Mouse (Mus musculus): ENCODE data around the gene Shank2.

The Shank2 gene

GRCm38 (mm10) chr7:144001628-144002027 is at the start of gene Shank2:
Gene Shank2, plus strand, starts transcription at chr7:144001928.
- no peak for DNase-seq (ENCODE audit: low spot score)

- DNase-seq (ENCODE audit: low spot score) = no peak
Measured at GRCm38 (mm10) chr7:143952130-143952529, 49.6 kb upstream of the Shank2 start.

GRCm38 (mm10) chr7:143956575-143957295 is 45.0 kb upstream of the Shank2 start:
- no peak for DNase-seq (ENCODE audit: low spot score)

GRCm38 (mm10) chr7:143958030-143958565 is 43.6 kb upstream of the Shank2 start:
- DNase-seq (ENCODE audit: low spot score) = no peak

GRCm38 (mm10) chr7:143963813-143964212 is 37.9 kb upstream of the Shank2 start:
- no peak for DNase-seq (ENCODE audit: low spot score)

GRCm38 (mm10) chr7:143966621-143967020 is 35.1 kb upstream of the Shank2 start:
- DNase-seq (ENCODE audit: low spot score) = no peak

GRCm38 (mm10) chr7:143977491-143977830 is 24.3 kb upstream of the Shank2 start:
- no peak for DNase-seq (ENCODE audit: low spot score)

GRCm38 (mm10) chr7:143977831-143978682 is 23.7 kb upstream of the Shank2 start:
- DNase-seq (ENCODE audit: low spot score) = no peak

- peak; percentile 6 for DNase-seq (ENCODE audit: low spot score)
Measured at GRCm38 (mm10) chr7:143978741-143979371, 22.9 kb upstream of the Shank2 start.

- no peak for DNase-seq (ENCODE audit: low spot score)
Measured at GRCm38 (mm10) chr7:143979986-143980385, 21.7 kb upstream of the Shank2 start.

- no peak for DNase-seq (ENCODE audit: low spot score)
Measured at GRCm38 (mm10) chr7:143986281-143986680, 15.4 kb upstream of the Shank2 start.

GRCm38 (mm10) chr7:143991160-143991559 is 10.6 kb upstream of the Shank2 start:
- DNase-seq (ENCODE audit: low spot score) = no peak

GRCm38 (mm10) chr7:143999073-143999472 is 2.7 kb upstream of the Shank2 start:
- DNase-seq (ENCODE audit: low spot score) = no peak

GRCm38 (mm10) chr7:144003471-144003870 is 1.7 kb downstream of the Shank2 start:
- DNase-seq (ENCODE audit: low spot score) = no peak

GRCm38 (mm10) chr7:144008079-144008478 is 6.4 kb downstream of the Shank2 start:
- DNase-seq (ENCODE audit: low spot score) = no peak

GRCm38 (mm10) chr7:144008985-144009384 is 7.3 kb downstream of the Shank2 start:
- no peak for DNase-seq (ENCODE audit: low spot score)

GRCm38 (mm10) chr7:144014485-144014884 is 12.8 kb downstream of the Shank2 start:
- no peak for DNase-seq (ENCODE audit: low spot score)

GRCm38 (mm10) chr7:144021801-144022200 is 20.1 kb downstream of the Shank2 start:
- DNase-seq (ENCODE audit: low spot score) = no peak

GRCm38 (mm10) chr7:144022682-144023081 is 21.0 kb downstream of the Shank2 start:
- no peak for DNase-seq (ENCODE audit: low spot score)

GRCm38 (mm10) chr7:144023561-144023960 is 21.8 kb downstream of the Shank2 start:
- DNase-seq (ENCODE audit: low spot score) = no peak

GRCm38 (mm10) chr7:144026024-144026752 is 24.5 kb downstream of the Shank2 start:
- no peak for DNase-seq (ENCODE audit: low spot score)

GRCm38 (mm10) chr7:144029246-144029645 is 27.5 kb downstream of the Shank2 start:
- DNase-seq (ENCODE audit: low spot score) = no peak

Data from c-Kit-positive CD71-positive TER-119-positive erythroid progenitor cells, embryonic 14.5 days (primary cell).